Mouse (Mus musculus): ENCODE data around the gene Fam160a1.

DNA sequence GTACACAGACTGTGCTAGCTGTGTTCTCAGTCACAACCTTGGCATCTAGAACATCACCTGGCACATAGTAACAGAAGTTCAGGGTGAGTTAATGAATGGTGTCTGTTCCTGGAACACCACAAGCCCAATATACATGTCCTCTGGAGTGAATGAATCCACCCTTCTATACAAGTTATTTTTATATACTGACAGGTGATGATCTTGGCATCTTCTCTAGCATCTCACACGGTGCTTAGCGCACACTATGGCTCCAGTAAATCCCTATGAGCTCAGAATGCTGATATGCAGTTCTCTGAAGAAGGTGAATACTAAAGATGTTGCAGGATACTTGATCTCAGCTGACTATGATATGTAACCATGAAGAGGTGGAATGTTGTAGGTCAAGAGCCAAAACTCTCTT, 45.8 kb upstream of the Fam160a1 start:
- no peak for TF ChIP-seq EP300 (IDR thresholded peaks at IDR 0.05; ENCODE audit: insufficient read depth, low read depth, low read length)
- no peak for TF ChIP-seq POLR2A (IDR thresholded peaks at IDR 0.05; ENCODE audit: insufficient read depth, low read length)
- TF ChIP-seq CTCF (IDR thresholded peaks at IDR 0.05; ENCODE audit: low read depth, low read length), result no peak
